Mouse (Mus musculus) G1E (cell line): Measurements from ENCODE around the gene Tmed1. TPM values are rescaled to one million over a fixed set of nuclear protein-coding genes. Genes with fewer than 3 reads are reported as not detected.
"Not testable (repeated sequence)": the region's sequence is repeated elsewhere in the genome, so short reads cannot be mapped to it uniquely, and the experiment has no call there.

Source experiments
- ATAC-seq: 2 replicates; pipeline ENCODE4 v1.8.0; 2016; ENCODE audit warnings: mild to moderate bottlenecking; ENCODE audit not compliant: insufficient number of reproducible peaks, poor library complexity, low FRiP score, severe bottlenecking; ENCODE audit errors: extremely low read depth
- DNase-seq: peaks from one replicate; pipeline ENCODE4 v3.0.0; 2012; ENCODE audit warnings: low spot score
- H3K27me3 ChIP-seq: 2 replicates; pipeline ENCODE4 v1.6.1; 2012; ENCODE audit warnings: mild to moderate bottlenecking, low read length, inconsistent platforms; ENCODE audit not compliant: insufficient read depth
- H3K36me3 ChIP-seq: replicated peaks from 2 replicates; pipeline ENCODE3; 2012; ENCODE audit warnings: mild to moderate bottlenecking, inconsistent platforms
- H3K4me1 ChIP-seq: 2 replicates; pipeline ENCODE4 v1.6.1; 2012; ENCODE audit warnings: low read depth, low read length, inconsistent platforms, mixed read lengths; ENCODE audit not compliant: insufficient read depth
- H3K4me3 ChIP-seq: 2 replicates; pipeline ENCODE4 v1.5.1; 2012; ENCODE audit warnings: low read depth, mild to moderate bottlenecking, inconsistent platforms, low read length, moderate library complexity, mixed read lengths
- H3K9me3 ChIP-seq: replicated peaks from 2 replicates; pipeline ENCODE4 v1.6.1; 2012; ENCODE audit warnings: inconsistent platforms
- CTCF ChIP-seq: IDR thresholded peaks from 2 replicates; pipeline ENCODE4 v1.5.1; 2012; ENCODE audit warnings: low read depth, low read length, inconsistent platforms, mixed read lengths
- GATA1 ChIP-seq: IDR thresholded peaks from 2 replicates; pipeline ENCODE4 v1.6.1; 2012; ENCODE audit warnings: borderline replicate concordance, low read length, inconsistent platforms, mixed read lengths
- GATA2 ChIP-seq: IDR thresholded peaks from 2 replicates; pipeline ENCODE4 v1.6.1; 2012; ENCODE audit warnings: low read depth, low read length, inconsistent platforms, borderline replicate concordance
- POLR2AphosphoS5 ChIP-seq: IDR thresholded peaks from 2 replicates; pipeline ENCODE4 v1.6.1; 2012; ENCODE audit warnings: low read depth, low read length, inconsistent platforms; ENCODE audit not compliant: insufficient replicate concordance
- TAL1 ChIP-seq: conservative IDR thresholded peaks from 2 replicates; pipeline ENCODE4 v1.6.1; 2012; ENCODE audit warnings: low read depth, low read length, inconsistent platforms, mixed read lengths
- polyA plus RNA-seq: library from polyadenylated mRNA; stranded (reverse); fragments of >175 nt; gene quantifications from 2 replicates; pipeline ENCODE4 v1.2.3, GENCODE M21; 2012
- total RNA-seq, 2 experiments: library from RNA; stranded (forward) in 1 of 2; stranded (reverse) in 1 of 2; fragments of 200-1000 nt in 1 of 2; fragments of >200 nt in 1 of 2; fragmentation: Nextera tagmentation in 1 of 2; gene quantifications; 2 replicates each; pipeline ENCODE4 v1.2.3; 2014 to 2017

Gene Tmed1
- total and polyA plus RNA-seq, 3 experiments, result 2.4 to 8.0 (median 6.3) TPM

- peaks cover 12% of the 10 kb centered on the region for H3K27me3 ChIP-seq
- peaks cover 21% of the 10 kb centered on the region for H3K4me1 ChIP-seq
- TF ChIP-seq POLR2AphosphoS5 (no peak), TAL1 (no peak), CTCF (no peak), GATA1 (no peak), GATA2 (no peak)
- no peaks in the 10 kb centered on the region for H3K9me3 ChIP-seq
- DNase-seq, result no peak
- no peaks in the 10 kb centered on the region for H3K36me3 ChIP-seq
- no peak within 1 kb of the TSS for H3K4me3 ChIP-seq
- ATAC-seq, result no peak
Observed at GRCm38 (mm10) chr9:21525937-21526633, 16.0 kb upstream of the Tmed1 start, which contains the start of gene AB124611. Gene AB124611 (plus strand): TSS chr9:21526176.

GRCm38 (mm10) chr9:21525142-21525936, 15.3 kb upstream of the Tmed1 start:
- Histone ChIP-seq H3K4me3 (no peak overlapping the region), H3K4me1 (peaks cover 21% of the 10 kb centered on the region), H3K9me3 (no peaks in the 10 kb centered on the region), H3K27me3 (peaks cover 12% of the 10 kb centered on the region), H3K36me3 (no peaks in the 10 kb centered on the region)
- no peak for TF ChIP-seq TAL1
- no peak for TF ChIP-seq POLR2AphosphoS5
- no peak for TF ChIP-seq GATA2
- no peak for TF ChIP-seq GATA1
- no peak for TF ChIP-seq CTCF
- ATAC-seq (no peak), DNase-seq (no peak)

- not testable (repeated sequence) for H3K27me3 ChIP-seq, H3K9me3 ChIP-seq, H3K36me3 ChIP-seq, H3K4me3 ChIP-seq, ATAC-seq, DNase-seq
- H3K4me1 ChIP-seq, result peaks cover 10% of the 10 kb centered on the region
Observed at GRCm38 (mm10) chr9:21518690-21519089, 8.6 kb upstream of the Tmed1 start.

GRCm38 (mm10) chr9:21517947-21518495, 8.0 kb upstream of the Tmed1 start:
- Histone ChIP-seq H3K36me3 (no peaks in the 10 kb centered on the region), H3K4me3 (no peak overlapping the region), H3K4me1 (peaks cover 10% of the 10 kb centered on the region), H3K9me3 (peaks cover 6% of the 10 kb centered on the region), H3K27me3 (peaks cover 6% of the 10 kb centered on the region; the same call in 1 of the 2 replicates)
- DNase-seq (no peak), ATAC-seq (no peak)
- TF ChIP-seq TAL1 (no peak), CTCF (no peak), GATA2 (no peak), POLR2AphosphoS5 (no peak), GATA1 (no peak)

- Histone ChIP-seq H3K4me1 (peaks cover 33% of the 10 kb centered on the region), H3K9me3 (peaks cover 6% of the 10 kb centered on the region), H3K27me3 (peaks cover 2% of the 10 kb centered on the region; the same call in 1 of the 2 replicates), H3K4me3 (no peak overlapping the region), H3K36me3 (peaks cover 8% of the 10 kb centered on the region)
- no peak for ATAC-seq
- TF ChIP-seq CTCF (no peak), GATA1 (no peak), GATA2 (no peak), POLR2AphosphoS5 (no peak), TAL1 (no peak)
- DNase-seq, result no peak
Observed at GRCm38 (mm10) chr9:21513466-21513865, 3.4 kb upstream of the Tmed1 start.

GRCm38 (mm10) chr9:21511052-21511451, 1.0 kb upstream of the Tmed1 start:
- Histone ChIP-seq H3K4me3 (peak overlapping the region; percentile 81; the same call in 1 of the 2 replicates), H3K4me1 (peaks cover 48% of the 10 kb centered on the region), H3K27me3 (no peaks in the 10 kb centered on the region; the same call in 1 of the 2 replicates), H3K36me3 (peaks cover 32% of the 10 kb centered on the region), H3K9me3 (peaks cover 6% of the 10 kb centered on the region)
- TF ChIP-seq CTCF (no peak), TAL1 (no peak)
- DNase-seq (no peak), ATAC-seq (no peak)
